Mouse (Mus musculus): ENCODE results near the gene Zfp65. TPM values are rescaled to one million over a fixed set of nuclear protein-coding genes. Genes with fewer than 3 reads are reported as not detected.

Gene Zfp65
- 2.2 and 2.5 TPM in 2 replicates for polyA plus RNA-seq (2015; fragmentation: Nextera tagmentation; extraction: Ambion mirVana)

DNA sequence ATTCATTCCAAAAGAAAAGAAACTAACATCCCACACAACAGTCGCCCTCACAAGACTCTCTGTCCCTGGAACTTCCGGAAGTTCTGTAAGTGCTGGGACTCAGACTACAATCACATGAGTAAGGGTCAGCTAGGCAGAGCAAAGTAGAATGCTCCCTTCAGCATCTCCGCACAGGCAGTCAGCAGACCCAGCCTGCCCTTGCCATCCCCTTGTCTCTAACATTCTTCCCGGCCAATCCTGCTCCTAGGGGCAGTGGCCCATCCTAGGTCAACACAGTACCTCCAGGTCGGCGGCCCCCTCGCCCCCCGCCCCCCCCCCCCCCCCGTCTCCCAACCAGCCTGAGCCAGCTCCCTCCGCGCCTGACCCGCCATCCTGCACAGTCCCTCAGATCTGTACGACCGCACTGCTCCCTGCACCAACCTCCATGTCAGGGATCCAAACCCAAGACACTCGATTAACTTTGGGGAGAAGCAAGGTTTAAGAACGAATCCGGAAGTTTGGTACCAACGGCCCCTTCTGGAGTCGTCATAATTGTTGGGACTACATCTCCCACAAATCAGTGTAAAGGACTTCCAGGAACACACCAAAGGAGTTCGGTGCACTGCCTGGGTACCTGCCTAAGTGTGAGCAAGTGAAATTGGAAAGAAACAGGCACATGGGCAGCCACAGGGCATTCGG, at the start of gene Zfp65:
Gene Zfp65 (minus strand): TSS at position 533 of the 678 bp plus-strand sequence.

DNA sequence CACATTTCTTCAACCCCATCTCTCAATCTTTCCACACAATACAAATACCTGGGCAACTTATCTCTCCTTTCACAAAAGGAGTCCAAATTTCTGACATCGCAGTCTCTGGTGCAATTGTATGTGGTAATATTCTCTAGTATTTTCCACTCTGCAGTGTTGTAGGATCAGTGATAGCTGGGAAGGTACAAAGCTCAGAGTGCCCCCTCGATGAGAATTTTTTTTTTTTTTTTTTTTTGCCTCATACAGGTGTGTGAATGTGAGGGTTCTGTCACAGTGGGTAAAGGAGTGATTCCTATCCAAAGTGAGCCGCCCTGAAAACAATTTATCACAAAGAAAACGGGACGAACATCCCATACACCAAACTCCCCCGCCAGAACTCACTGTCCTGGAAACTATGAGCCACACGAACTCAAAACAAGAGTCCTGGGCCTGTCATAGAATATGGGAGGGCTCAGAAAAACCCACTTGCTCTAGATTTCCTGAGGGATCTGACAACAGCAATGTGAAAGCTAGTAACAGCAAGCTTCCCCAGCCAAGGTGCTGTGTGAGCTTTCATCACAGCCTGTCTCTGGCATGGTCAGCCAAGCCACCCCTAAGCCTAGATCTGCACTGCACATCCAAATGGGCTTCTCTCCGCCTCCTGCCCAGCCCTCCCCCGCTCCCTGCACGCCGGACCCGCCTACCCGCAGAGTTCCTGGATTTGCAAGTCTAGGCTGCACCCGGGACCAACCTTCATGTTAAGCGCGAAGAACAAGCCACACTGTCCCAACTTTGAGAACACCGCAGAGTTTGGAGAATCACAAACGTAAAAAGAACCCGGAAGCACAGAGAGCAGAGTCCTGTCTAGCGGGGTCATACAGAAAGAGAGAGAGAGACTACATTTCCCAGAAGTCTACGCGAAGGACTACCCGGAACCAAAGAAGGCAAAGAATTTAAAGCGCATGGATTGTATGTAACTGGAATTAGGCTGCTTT, 25.6 kb upstream of the Zfp65 start, which contains the start of gene Zfp85:
Gene Zfp85 (minus strand): TSS at position 896 of the 974 bp plus-strand sequence.

DNA sequence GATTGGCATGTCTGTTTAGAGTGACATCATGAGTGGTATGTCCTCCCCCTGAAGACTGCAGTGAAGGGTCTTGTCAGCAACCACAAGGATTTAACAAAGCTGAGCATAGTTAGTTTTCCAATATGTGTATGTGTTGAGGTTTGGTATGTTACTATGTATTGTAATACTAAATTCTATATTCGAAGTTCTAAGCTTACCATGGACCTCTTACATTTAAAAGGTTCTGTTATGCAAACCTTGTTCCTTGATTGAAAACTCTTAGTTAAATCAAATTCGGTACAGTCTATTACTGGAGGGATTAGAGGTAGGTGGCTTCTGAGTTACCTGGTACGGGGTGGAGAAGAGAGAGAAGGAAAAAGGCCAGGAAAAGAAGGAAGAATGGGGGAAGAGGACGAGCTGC, 42.0 kb downstream of the Zfp65 start, which contains the start of gene Zfp738:
Gene Zfp738 (minus strand): TSS at position 101 of the 400 bp plus-strand sequence.

Other genes starting within 250 kb of the Zfp65 start
- gene Zfp874b, start 244.9 kb downstream of the Zfp65 start, polyA plus RNA-seq (2015; fragmentation: Nextera tagmentation; extraction: Ambion mirVana), result 1.8 and 2.6 TPM in 2 replicates
- gene Zfp58, start 228.6 kb downstream of the Zfp65 start, polyA plus RNA-seq (2015; fragmentation: Nextera tagmentation; extraction: Ambion mirVana), result 4.0 and 4.8 TPM in 2 replicates
- not detected in 2 replicates for gene Gm26965, start 203.0 kb downstream of the Zfp65 start, polyA plus RNA-seq (2015; fragmentation: Nextera tagmentation; extraction: Ambion mirVana)
- 11.6 and 13.0 TPM in 2 replicates for gene Zfp87, start 203.0 kb downstream of the Zfp65 start, polyA plus RNA-seq (2015; fragmentation: Nextera tagmentation; extraction: Ambion mirVana)
- gene Zfp748, start 175.3 kb downstream of the Zfp65 start, polyA plus RNA-seq (2015; fragmentation: Nextera tagmentation; extraction: Ambion mirVana), result 2.9 and 3.0 TPM in 2 replicates
- 1.2 and 1.8 TPM in 2 replicates for gene Zfp729b, start 119.5 kb downstream of the Zfp65 start, polyA plus RNA-seq (2015; fragmentation: Nextera tagmentation; extraction: Ambion mirVana)
- gene Gm49345, start 91.4 kb downstream of the Zfp65 start, polyA plus RNA-seq (2015; fragmentation: Nextera tagmentation; extraction: Ambion mirVana), result 0.22 TPM in 1 of 2 replicates, not detected in the other
- gene Zfp729a, start 91.4 kb downstream of the Zfp65 start, polyA plus RNA-seq (2015; fragmentation: Nextera tagmentation; extraction: Ambion mirVana), result 0.93 and 1.6 TPM in 2 replicates
- gene Zfp738, start 42.1 kb downstream of the Zfp65 start, polyA plus RNA-seq (2015; fragmentation: Nextera tagmentation; extraction: Ambion mirVana), result 4.7 and 4.8 TPM in 2 replicates
- gene Zfp85, start 26.1 kb upstream of the Zfp65 start, polyA plus RNA-seq (2015; fragmentation: Nextera tagmentation; extraction: Ambion mirVana), result 2.6 and 2.7 TPM in 2 replicates
- 0.38 and 0.51 TPM in 2 replicates for gene Zfp493, start 50.5 kb upstream of the Zfp65 start, polyA plus RNA-seq (2015; fragmentation: Nextera tagmentation; extraction: Ambion mirVana)
- gene Zfp273, start 84.6 kb upstream of the Zfp65 start, polyA plus RNA-seq (2015; fragmentation: Nextera tagmentation; extraction: Ambion mirVana), result 2.9 and 3.1 TPM in 2 replicates
- 0.73 and 1.3 TPM in 2 replicates for gene Gm10037, start 101.9 kb upstream of the Zfp65 start, polyA plus RNA-seq (2015; fragmentation: Nextera tagmentation; extraction: Ambion mirVana)
- gene BC048507, start 134.2 kb upstream of the Zfp65 start, polyA plus RNA-seq (2015; fragmentation: Nextera tagmentation; extraction: Ambion mirVana), result not detected in 2 replicates

Measured in skeletal muscle tissue, postnatal 0 days (tissue).